Mouse (Mus musculus): Measurements from ENCODE around the gene Camk2b. TPM values are rescaled to one million over a fixed set of nuclear protein-coding genes. Genes with fewer than 3 reads are reported as not detected.

The Camk2b gene
- polyA plus RNA-seq, 1 experiment from 2014 or later = 63.1 TPM

GRCm38 (mm10) chr11:6037686-6038085 lies 28.5 kb downstream of the Camk2b start:
- Histone ChIP-seq H3K27ac (no peak overlapping the region), H3K4me1 (replicated peaks) (peaks cover 9% of the 10 kb centered on the region; the same call in 1 of the 2 replicates), H3K27me3 (no peaks in the 10 kb centered on the region), H3K9ac (no peak overlapping the region), H3K36me3 (no peaks in the 10 kb centered on the region), H3K4me2 (no peak overlapping the region), H3K9me3 (no peaks in the 10 kb centered on the region), H3K4me3 (no peak overlapping the region)
- WGBS = 92% methylated on average over 7 of the region's 7 CpGs
- ATAC-seq (ENCODE audit: low FRiP score) = no peak

GRCm38 (mm10) chr11:6037198-6037597 lies 29.0 kb downstream of the Camk2b start:
- H3K4me1 ChIP-seq (replicated peaks) = peaks cover 9% of the 10 kb centered on the region; the same call in 1 of the 2 replicates
- H3K9ac ChIP-seq = no peak overlapping the region
- no peak for ATAC-seq (ENCODE audit: low FRiP score)
- no peaks in the 10 kb centered on the region for H3K36me3 ChIP-seq
- no peaks in the 10 kb centered on the region for H3K9me3 ChIP-seq
- H3K4me3 ChIP-seq = no peak overlapping the region
- 90% methylated on average over 7 of the region's 7 CpGs for WGBS
- no peak overlapping the region for H3K4me2 ChIP-seq
- H3K27me3 ChIP-seq = no peaks in the 10 kb centered on the region
- no peak overlapping the region for H3K27ac ChIP-seq

- H3K9ac ChIP-seq = no peak overlapping the region
- no peaks in the 10 kb centered on the region for H3K36me3 ChIP-seq
- no peak overlapping the region for H3K4me2 ChIP-seq
- ATAC-seq (ENCODE audit: low FRiP score) = no peak
- no peaks in the 10 kb centered on the region for H3K27me3 ChIP-seq
- H3K4me1 ChIP-seq (replicated peaks) = peaks cover 9% of the 10 kb centered on the region; the same call in 1 of the 2 replicates
- no peak overlapping the region for H3K27ac ChIP-seq
- H3K9me3 ChIP-seq = no peaks in the 10 kb centered on the region
- 89% methylated on average over 4 of the region's 4 CpGs for WGBS
- no peak overlapping the region for H3K4me3 ChIP-seq
These were observed 29.7 kb downstream of the Camk2b start for GRCm38 (mm10) chr11:6036477-6036876.

DNA sequence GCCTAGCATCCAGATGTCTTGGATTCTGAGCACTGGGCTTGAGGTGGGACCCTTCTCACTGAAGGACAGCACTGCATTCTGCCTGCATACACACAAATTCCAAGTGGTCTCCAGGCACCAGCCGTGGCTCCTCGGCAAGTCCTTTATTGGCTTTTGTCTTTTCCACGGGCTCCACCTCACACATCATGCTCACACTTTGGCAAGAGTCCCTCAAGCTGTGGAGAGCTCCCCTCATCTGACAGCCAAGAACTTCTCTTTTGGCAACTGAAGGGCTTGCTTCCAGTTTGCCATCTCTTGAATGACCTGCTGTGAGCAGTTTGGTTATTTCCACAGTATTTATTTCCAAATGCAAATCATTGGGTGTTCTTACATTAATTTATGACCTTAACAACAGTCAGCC lies 30.6 kb downstream of the Camk2b start:
- ATAC-seq (ENCODE audit: low FRiP score) = no peak
- WGBS = 73% methylated on average over 3 of the region's 3 CpGs

DNA sequence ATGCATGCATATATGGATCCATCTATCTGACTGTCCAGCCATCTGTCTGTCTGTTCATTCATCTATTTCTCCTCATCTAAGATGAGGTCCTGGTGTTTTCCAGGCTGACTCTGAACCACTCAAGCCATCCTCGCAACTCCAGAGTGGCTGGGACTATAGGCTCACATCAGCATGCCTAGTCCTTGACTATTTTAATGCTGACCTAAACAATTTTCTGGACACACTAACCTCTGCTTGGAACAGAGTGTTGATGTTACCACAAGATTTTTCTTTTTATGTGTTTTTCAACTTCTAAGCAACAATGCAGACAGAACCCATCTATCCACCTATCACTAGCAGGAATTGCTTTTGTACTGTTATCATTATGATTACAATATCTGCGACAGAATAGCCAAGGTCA lies 31.4 kb downstream of the Camk2b start:
- no peaks in the 10 kb centered on the region for H3K9me3 ChIP-seq
- H3K4me3 ChIP-seq = no peak overlapping the region
- peaks cover 16% of the 10 kb centered on the region; the same call in 1 of the 2 replicates for H3K4me1 ChIP-seq (replicated peaks)
- H3K9ac ChIP-seq = no peak overlapping the region
- H3K4me2 ChIP-seq = no peak overlapping the region
- no peaks in the 10 kb centered on the region for H3K27me3 ChIP-seq
- no peak overlapping the region for H3K27ac ChIP-seq
- no peak for ATAC-seq (ENCODE audit: low FRiP score)
- WGBS = 87% methylated on average over 2 of the region's 2 CpGs
- H3K36me3 ChIP-seq = no peaks in the 10 kb centered on the region

More for the DNA sequence above, 30.6 kb downstream of the Camk2b start:
- H3K36me3 ChIP-seq = no peaks in the 10 kb centered on the region
- H3K27ac ChIP-seq = no peak overlapping the region
- no peak overlapping the region for H3K9ac ChIP-seq
- H3K9me3 ChIP-seq = no peaks in the 10 kb centered on the region
- H3K27me3 ChIP-seq = no peaks in the 10 kb centered on the region
- H3K4me1 ChIP-seq (replicated peaks) = peaks cover 15% of the 10 kb centered on the region; the same call in 1 of the 2 replicates
- no peak overlapping the region for H3K4me2 ChIP-seq
- no peak overlapping the region for H3K4me3 ChIP-seq

DNA sequence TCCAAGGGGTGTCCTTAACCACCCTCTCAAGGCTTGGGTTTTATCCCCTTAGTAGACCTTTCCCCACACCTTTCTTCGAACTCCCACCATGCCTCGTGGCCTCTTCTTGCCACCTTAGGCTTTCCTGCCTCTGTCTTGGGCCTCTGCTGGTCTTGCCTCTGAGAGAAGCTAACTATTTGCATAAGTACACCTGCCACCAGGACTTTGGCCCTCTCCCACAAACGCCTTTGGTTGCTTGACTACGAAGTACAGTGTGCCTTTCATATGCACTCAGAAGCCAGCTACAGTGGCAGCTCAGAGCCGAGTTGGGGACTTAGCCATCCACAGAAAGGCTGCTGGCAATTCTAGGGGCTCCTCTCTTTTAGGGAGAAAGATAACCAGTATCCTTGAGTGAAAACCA lies 32.4 kb downstream of the Camk2b start:
- H3K27ac ChIP-seq = no peak overlapping the region
- H3K4me2 ChIP-seq = no peak overlapping the region
- no peaks in the 10 kb centered on the region for H3K27me3 ChIP-seq
- H3K36me3 ChIP-seq = no peaks in the 10 kb centered on the region
- no peak overlapping the region for H3K9ac ChIP-seq
- H3K4me3 ChIP-seq = no peak overlapping the region
- no peak for ATAC-seq (ENCODE audit: low FRiP score)
- H3K4me1 ChIP-seq (replicated peaks) = peaks cover 10% of the 10 kb centered on the region; the same call in 1 of the 2 replicates
- WGBS = 86% methylated on average over 5 of the region's 5 CpGs
- H3K9me3 ChIP-seq = no peaks in the 10 kb centered on the region

DNA sequence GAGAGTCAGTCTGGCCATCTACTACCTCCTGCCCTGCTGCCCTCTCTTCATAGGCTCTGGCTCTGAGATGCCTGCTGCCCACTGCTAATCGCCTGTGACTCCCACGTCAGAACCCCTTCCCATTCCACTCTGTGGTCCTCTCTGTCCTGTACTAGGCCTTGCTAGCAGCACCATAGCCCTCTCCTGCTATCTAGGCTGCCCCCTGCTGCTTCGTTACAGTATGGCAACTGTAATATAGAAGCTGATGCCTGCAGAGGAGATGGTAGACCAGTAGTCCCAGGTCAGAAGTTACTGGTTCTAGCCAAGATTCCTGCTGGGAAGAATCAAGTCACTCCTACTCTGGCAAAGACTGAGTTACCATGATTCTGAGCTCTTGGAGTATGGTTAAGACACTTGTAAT lies 33.0 kb downstream of the Camk2b start:
- WGBS = 78% methylated on average over 3 of the region's 3 CpGs

GRCm38 (mm10) chr11:6030650-6031049 lies 35.5 kb downstream of the Camk2b start:
- 0 out of 2 replicates have a peak, but pooled peaks cover 7% of the 10 kb centered on the region for H3K4me1 ChIP-seq (replicated peaks)
- no peak overlapping the region for H3K27ac ChIP-seq
- no peak overlapping the region for H3K9ac ChIP-seq
- WGBS = 86% methylated on average over 6 of the region's 6 CpGs
- H3K36me3 ChIP-seq = no peaks in the 10 kb centered on the region
- no peak overlapping the region for H3K4me3 ChIP-seq
- ATAC-seq (ENCODE audit: low FRiP score) = no peak
- no peaks in the 10 kb centered on the region for H3K27me3 ChIP-seq
- no peak overlapping the region for H3K4me2 ChIP-seq
- no peaks in the 10 kb centered on the region for H3K9me3 ChIP-seq

More for the DNA sequence above, 33.0 kb downstream of the Camk2b start:
- Histone ChIP-seq H3K4me3 (no peak overlapping the region), H3K4me2 (no peak overlapping the region), H3K27ac (0 out of 2 replicates have a peak overlapping the region, but pooled peaks have one; percentile 23), H3K9me3 (no peaks in the 10 kb centered on the region), H3K27me3 (no peaks in the 10 kb centered on the region), H3K9ac (no peak overlapping the region), H3K4me1 (replicated peaks) (peaks cover 7% of the 10 kb centered on the region; the same call in 1 of the 2 replicates), H3K36me3 (no peaks in the 10 kb centered on the region)
- no peak for ATAC-seq (ENCODE audit: low FRiP score)

GRCm38 (mm10) chr11:6029790-6030189 lies 36.4 kb downstream of the Camk2b start:
- H3K36me3 ChIP-seq = no peaks in the 10 kb centered on the region
- peaks cover 12% of the 10 kb centered on the region for H3K4me1 ChIP-seq (replicated peaks)
- H3K27me3 ChIP-seq = no peaks in the 10 kb centered on the region
- ATAC-seq (ENCODE audit: low FRiP score) = no peak
- no peak overlapping the region for H3K9ac ChIP-seq
- H3K4me2 ChIP-seq = no peak overlapping the region
- no peaks in the 10 kb centered on the region for H3K9me3 ChIP-seq
- H3K4me3 ChIP-seq = no peak overlapping the region
- H3K27ac ChIP-seq = no peak overlapping the region
- 63% methylated on average over 3 of the region's 3 CpGs for whole genome bisulfite sequencing

DNA sequence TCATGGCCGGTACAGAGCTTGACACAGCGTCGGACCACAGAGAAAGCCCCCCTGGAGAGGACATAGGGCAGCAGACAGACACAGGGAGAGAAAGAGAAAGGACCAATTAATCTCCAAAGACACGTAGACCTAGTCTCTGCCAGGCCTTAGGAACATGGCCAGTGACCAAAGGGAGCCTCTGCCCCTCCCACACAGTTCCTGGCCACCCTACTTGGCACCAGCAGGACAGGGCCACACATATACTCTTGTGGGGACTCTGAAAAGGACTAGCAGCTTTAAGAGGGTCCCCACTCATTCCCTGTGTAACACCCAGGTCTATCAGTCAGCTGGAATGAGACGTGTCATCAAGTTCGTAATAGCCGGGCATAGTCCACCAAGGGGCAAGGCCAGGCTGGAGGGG lies 37.3 kb downstream of the Camk2b start:
- Histone ChIP-seq H3K27me3 (no peaks in the 10 kb centered on the region), H3K4me3 (no peak overlapping the region), H3K27ac (no peak overlapping the region), H3K9me3 (no peaks in the 10 kb centered on the region), H3K4me1 (replicated peaks) (peaks cover 16% of the 10 kb centered on the region), H3K9ac (no peak overlapping the region), H3K4me2 (no peak overlapping the region), H3K36me3 (no peaks in the 10 kb centered on the region)
- ATAC-seq (ENCODE audit: low FRiP score) = no peak
- WGBS = 77% methylated on average over 7 of the region's 7 CpGs

GRCm38 (mm10) chr11:6026361-6026760 lies 39.8 kb downstream of the Camk2b start:
- no peaks in the 10 kb centered on the region for H3K9me3 ChIP-seq
- 70% methylated on average over 1 of the region's 1 CpGs for WGBS

GRCm38 (mm10) chr11:6024923-6025652 lies 41.1 kb downstream of the Camk2b start:
- Histone ChIP-seq H3K27me3 (no peaks in the 10 kb centered on the region), H3K27ac (no peak overlapping the region), H3K4me2 (no peak overlapping the region), H3K9ac (no peak overlapping the region), H3K9me3 (no peaks in the 10 kb centered on the region), H3K4me1 (replicated peaks) (peaks cover 20% of the 10 kb centered on the region), H3K36me3 (no peaks in the 10 kb centered on the region), H3K4me3 (no peak overlapping the region)
- ATAC-seq (ENCODE audit: low FRiP score) = no peak
- WGBS = 63% methylated on average over 12 of the region's 12 CpGs

More at GRCm38 (mm10) chr11:6026361-6026760, 39.8 kb downstream of the Camk2b start:
- Histone ChIP-seq H3K9ac (no peak overlapping the region), H3K4me2 (no peak overlapping the region), H3K4me3 (no peak overlapping the region), H3K36me3 (no peaks in the 10 kb centered on the region), H3K27me3 (no peaks in the 10 kb centered on the region), H3K27ac (no peak overlapping the region), H3K4me1 (replicated peaks) (peaks cover 21% of the 10 kb centered on the region)
- ATAC-seq (ENCODE audit: low FRiP score) = no peak

All from hindbrain, embryonic 13.5 days (tissue).